Mouse (Mus musculus) G1E (cell line): ENCODE data around the gene Ahsg.

ENCODE experiments used
- CTCF ChIP-seq: IDR thresholded peaks from 2 replicates; pipeline ENCODE4 v1.5.1; 2012; ENCODE audit warnings: low read depth, low read length, inconsistent platforms, mixed read lengths
- GATA1 ChIP-seq: IDR thresholded peaks from 2 replicates; pipeline ENCODE4 v1.6.1; 2012; ENCODE audit warnings: borderline replicate concordance, low read length, inconsistent platforms, mixed read lengths
- GATA2 ChIP-seq: IDR thresholded peaks from 2 replicates; pipeline ENCODE4 v1.6.1; 2012; ENCODE audit warnings: low read depth, low read length, inconsistent platforms, borderline replicate concordance
- TAL1 ChIP-seq: conservative IDR thresholded peaks from 2 replicates; pipeline ENCODE4 v1.6.1; 2012; ENCODE audit warnings: low read depth, low read length, inconsistent platforms, mixed read lengths

- TF ChIP-seq GATA2 (no peak), CTCF (no peak), GATA1 (no peak), TAL1 (no peak)
Measured at GRCm38 (mm10) chr16:22844834-22845233, 46.2 kb upstream of the Ahsg start.
